Mouse (Mus musculus) right cerebral cortex, postnatal 4 days (tissue): ENCODE results near the gene Ugt1a6a.

ENCODE experiments used
- DNase-seq: peaks from one replicate; pipeline ENCODE4 v3.0.0-alpha.2; 2022

The Ugt1a6a gene

GRCm38 (mm10) chr1:88230421-88230820 is 95.8 kb downstream of the Ugt1a6a start:
- DNase-seq, result no peak

- DNase-seq, result no peak
Measured at GRCm38 (mm10) chr1:88230981-88231802, 96.6 kb downstream of the Ugt1a6a start.

GRCm38 (mm10) chr1:88231803-88232499 is 97.3 kb downstream of the Ugt1a6a start:
- DNase-seq, result no peak

- DNase-seq, result no peak
Measured at GRCm38 (mm10) chr1:88232664-88233380, 98.2 kb downstream of the Ugt1a6a start.

GRCm38 (mm10) chr1:88233421-88234247 is 99.0 kb downstream of the Ugt1a6a start:
- no peak for DNase-seq

GRCm38 (mm10) chr1:88234248-88234610 is 99.6 kb downstream of the Ugt1a6a start:
- DNase-seq, result no peak

GRCm38 (mm10) chr1:88234646-88235045 is 100.0 kb downstream of the Ugt1a6a start:
- no peak for DNase-seq

GRCm38 (mm10) chr1:88235046-88235893 is 100.7 kb downstream of the Ugt1a6a start:
- DNase-seq, result no peak

- DNase-seq, result no peak
Measured at GRCm38 (mm10) chr1:88235894-88236415, 101.3 kb downstream of the Ugt1a6a start.

- no peak for DNase-seq
Measured at GRCm38 (mm10) chr1:88237311-88237710, 102.7 kb downstream of the Ugt1a6a start.

GRCm38 (mm10) chr1:88238771-88239170 is 104.2 kb downstream of the Ugt1a6a start:
- no peak for DNase-seq

- no peak for DNase-seq
Measured at GRCm38 (mm10) chr1:88240072-88240471, 105.5 kb downstream of the Ugt1a6a start.

GRCm38 (mm10) chr1:88240579-88240978 is 106.0 kb downstream of the Ugt1a6a start:
- DNase-seq, result no peak

GRCm38 (mm10) chr1:88243861-88244260 is 109.3 kb downstream of the Ugt1a6a start:
- no peak for DNase-seq

GRCm38 (mm10) chr1:88245881-88246280 is 111.3 kb downstream of the Ugt1a6a start:
- no peak for DNase-seq

GRCm38 (mm10) chr1:88246386-88246785 is 111.8 kb downstream of the Ugt1a6a start:
- no peak for DNase-seq

GRCm38 (mm10) chr1:88247660-88248059 is 113.1 kb downstream of the Ugt1a6a start:
- no peak for DNase-seq

- no peak for DNase-seq
Measured at GRCm38 (mm10) chr1:88248658-88249057, 114.0 kb downstream of the Ugt1a6a start.

GRCm38 (mm10) chr1:88249596-88249995 is 115.0 kb downstream of the Ugt1a6a start:
- no peak for DNase-seq

GRCm38 (mm10) chr1:88250023-88250422 is 115.4 kb downstream of the Ugt1a6a start:
- DNase-seq, result no peak

GRCm38 (mm10) chr1:88253106-88253505 is 118.5 kb downstream of the Ugt1a6a start:
- DNase-seq, result no peak
